Mouse (Mus musculus): Measurements from ENCODE around the gene Jag1.

DNA sequence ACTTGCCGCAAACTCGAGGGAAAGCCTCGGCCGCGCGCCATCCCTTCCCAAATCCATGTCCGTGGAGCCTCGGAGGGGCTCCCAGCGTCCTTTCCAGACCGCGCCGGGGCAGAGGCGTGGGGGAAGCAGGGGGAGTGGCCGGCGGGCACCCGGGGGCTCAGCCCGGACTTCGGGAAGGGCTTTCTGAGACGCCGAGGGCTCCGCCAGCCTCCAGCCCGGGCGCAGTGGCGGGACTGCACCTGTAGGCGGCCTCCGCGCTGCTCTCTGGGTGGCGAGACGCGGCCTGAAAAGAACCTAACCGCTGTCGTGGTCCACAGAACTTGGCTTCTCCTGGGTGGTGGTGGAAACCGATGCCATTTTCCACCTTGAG, 862 bp upstream of the Jag1 start:
- TF ChIP-seq CTCF (IDR thresholded peaks at IDR 0.05; ENCODE audit: low read depth, low read length) = no peak
- TF ChIP-seq POLR2A (IDR thresholded peaks at IDR 0.05; ENCODE audit: borderline replicate concordance, low read depth, low read length) = no peak
